Mouse (Mus musculus) Patski (cell line): Measurements from ENCODE around the gene Rasa2. TPM values are rescaled to one million over a fixed set of nuclear protein-coding genes. Genes with fewer than 3 reads are reported as not detected.
"Not testable (repeated sequence)": the region's sequence is repeated elsewhere in the genome, so short reads cannot be mapped to it uniquely, and the experiment has no call there.

Experiments
- ATAC-seq: fragments of 100-300 bp; one replicate; pipeline ENCODE4 v1.8.0; 2021
- CTCF ChIA-PET: fragments of 350-600 bp; sonication (Branson Sonifier 250); formaldehyde crosslinking; loops from one replicate; lab custom pipeline; 2022; ENCODE audit warnings: inconsistent platforms; lab: Charles Lee
- POLR2A ChIA-PET: fragments of 350-600 bp; sonication (Branson Sonifier 250); formaldehyde crosslinking; loops from one replicate; lab custom pipeline; 2022; ENCODE audit warnings: antibody characterized with exemption, inconsistent platforms; lab: Charles Lee
- DNase-seq: peaks from one replicate; pipeline ENCODE4 v3.0.0-alpha.2; 2011; ENCODE audit warnings: low read depth, low spot score
- H3K27me3 ChIP-seq: fragments of 371-371 bp; one replicate; pipeline ENCODE4 v1.5.1; 2021
- CTCF ChIP-seq: fragments of 100-300 bp; IDR thresholded peaks from one replicate; pipeline ENCODE4 v1.5.1; 2021
- in situ Hi-C: fragments of 300-500 bp; cut with MboI; formaldehyde crosslinking; loops from 3 replicates; pipeline ENCODE4 v1.11.1; 2018; ENCODE audit warnings: low pct_unique_long_range_greater_than_20kb, mixed read lengths
- polyA plus RNA-seq: library from polyadenylated mRNA; unstranded; gene quantifications from one replicate; pipeline ENCODE4 v1.2.3, GENCODE M21; 2021

Gene Rasa2
- polyA plus RNA-seq, result 14.6 TPM

DNA sequence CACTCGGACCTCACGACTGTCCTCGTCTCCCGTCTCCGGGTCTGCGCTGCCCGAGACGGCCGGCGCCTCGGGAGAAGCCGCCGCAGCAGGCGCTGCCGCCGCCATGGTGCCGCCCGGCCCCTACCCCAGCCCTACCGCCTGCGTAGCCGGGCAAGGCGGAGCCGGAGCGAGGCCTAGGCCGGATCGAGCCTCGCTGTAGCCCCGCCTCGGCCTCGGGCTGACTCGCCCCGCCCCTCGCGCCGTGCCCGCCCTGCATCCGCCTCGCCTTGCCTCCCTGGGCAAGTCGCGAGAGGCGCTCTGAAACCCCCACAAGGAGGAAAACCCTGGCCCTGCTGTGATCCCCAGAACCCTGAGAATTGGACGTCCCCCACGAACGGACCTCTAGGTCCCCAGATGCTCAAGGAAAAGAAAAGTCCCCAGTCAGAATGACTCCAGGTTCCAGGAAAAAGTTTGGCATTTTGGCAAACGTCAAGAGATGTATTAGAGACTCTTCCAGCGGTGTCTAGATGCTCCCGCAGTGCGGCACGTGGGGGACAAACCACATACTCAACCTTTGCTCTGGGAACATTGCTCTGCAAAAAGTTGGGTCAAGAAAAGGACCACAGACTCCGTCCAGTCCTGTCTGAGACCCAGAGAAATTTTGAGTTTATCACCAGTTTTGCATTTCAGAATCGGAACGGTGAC, at the start of gene Rasa2:
Gene Rasa2 (minus strand): TSS at position 229 of the 684 bp plus-strand sequence.
- peak; percentile 95 for ATAC-seq
- no peak for TF ChIP-seq CTCF
- CTCF ChIA-PET, result no interaction called here
- in situ Hi-C loops, result no loop called here
- no peaks in the 10 kb centered on the region for H3K27me3 ChIP-seq
- DNase-seq, result peak; percentile 33
- POLR2A ChIA-PET, result no interaction called here

DNA sequence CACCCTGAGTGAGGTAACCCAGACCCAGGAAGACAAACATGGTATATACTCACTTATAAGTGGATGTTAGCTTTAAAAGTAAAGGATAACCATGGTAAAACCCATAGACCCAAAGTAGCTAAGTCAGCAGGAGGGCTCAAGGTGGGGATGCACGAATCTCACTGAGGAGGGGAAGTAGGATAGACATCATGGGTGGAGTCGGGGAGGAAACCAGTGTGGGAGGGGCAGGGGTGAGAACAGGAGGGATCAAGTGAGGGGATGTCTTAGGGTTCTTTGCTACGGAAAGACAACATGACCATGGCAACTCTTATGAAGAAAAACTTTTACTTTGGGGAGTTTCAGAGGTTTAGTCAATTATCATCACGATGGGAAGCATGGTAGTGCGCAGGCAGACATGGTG, 47.2 kb upstream of the Rasa2 start:
- no peak for DNase-seq
- no peaks in the 10 kb centered on the region for H3K27me3 ChIP-seq
- no peak for ATAC-seq
- ChIA-PET POLR2A (interaction anchor here (1.2 kb wide), 1 partner anchor 10 kb away, joined by 3 read pairs; no protein-coding TSS in a partner anchor), CTCF (interaction anchor here (0.7 to 2.3 kb wide), 5 partner anchors 9 to 124 kb away, joined by 3 to 10 read pairs (median 3); no protein-coding TSS in a partner anchor)
- in situ Hi-C loops, result loop anchor here (5.0 kb wide), 1 partner anchor 194 kb away; no protein-coding TSS in a partner anchor
- TF ChIP-seq CTCF, result no peak

DNA sequence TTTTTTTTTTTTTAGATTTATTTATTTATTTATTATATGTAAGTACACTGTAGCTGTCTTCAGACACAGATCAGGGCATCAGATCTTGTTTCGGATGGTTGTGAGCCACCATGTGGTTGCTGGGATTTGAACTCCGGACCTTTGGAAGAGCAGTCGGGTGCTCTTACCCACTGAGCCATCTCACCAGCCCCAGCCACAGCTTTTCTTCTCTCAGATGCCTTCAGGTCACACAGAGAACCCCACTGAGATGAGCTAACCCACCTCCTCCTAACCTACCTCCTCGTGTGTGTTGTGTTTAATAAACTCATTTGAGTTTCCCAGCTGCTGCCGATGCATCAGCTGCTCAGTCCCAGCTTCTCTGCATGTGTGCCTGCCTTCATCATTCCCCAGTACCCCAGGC, 46.3 kb upstream of the Rasa2 start:
- ChIA-PET CTCF (interaction anchor here (0.7 to 2.3 kb wide), 5 partner anchors 8 to 125 kb away, joined by 3 to 10 read pairs (median 3); no protein-coding TSS in a partner anchor), POLR2A (interaction anchor here (1.2 kb wide), 1 partner anchor 10 kb away, joined by 3 read pairs; no protein-coding TSS in a partner anchor)
- DNase-seq, ATAC-seq, H3K27me3 ChIP-seq: not testable (repeated sequence)
- in situ Hi-C loops, result loop anchor here (5.0 kb wide), 1 partner anchor 195 kb away; no protein-coding TSS in a partner anchor

DNA sequence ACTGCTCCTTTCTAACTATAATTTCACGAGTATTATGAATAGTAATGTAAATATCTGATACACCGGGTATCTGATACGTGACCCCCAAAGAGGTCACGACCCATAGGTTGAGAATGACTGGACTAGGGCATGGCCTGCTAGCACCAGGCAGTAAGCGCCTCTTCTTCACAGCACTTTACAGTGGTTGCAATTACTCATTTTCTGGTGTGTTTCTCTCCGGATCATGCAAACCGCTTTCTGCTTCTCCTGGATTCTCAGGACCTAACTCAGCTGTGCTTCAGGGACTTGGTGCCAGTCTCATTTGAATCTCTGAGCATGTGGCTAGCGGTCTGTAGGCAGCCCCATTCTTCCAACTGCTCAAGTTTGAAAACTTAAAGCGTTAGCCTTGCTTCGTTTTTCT, 45.3 kb upstream of the Rasa2 start:
- ChIA-PET POLR2A (no interaction called here), CTCF (no interaction called here)
- DNase-seq, result no peak
- ATAC-seq, result no peak
- no peaks in the 10 kb centered on the region for H3K27me3 ChIP-seq
- in situ Hi-C loops, result loop anchor here (5.0 kb wide), 1 partner anchor 196 kb away; no protein-coding TSS in a partner anchor
- no peak for TF ChIP-seq CTCF

DNA sequence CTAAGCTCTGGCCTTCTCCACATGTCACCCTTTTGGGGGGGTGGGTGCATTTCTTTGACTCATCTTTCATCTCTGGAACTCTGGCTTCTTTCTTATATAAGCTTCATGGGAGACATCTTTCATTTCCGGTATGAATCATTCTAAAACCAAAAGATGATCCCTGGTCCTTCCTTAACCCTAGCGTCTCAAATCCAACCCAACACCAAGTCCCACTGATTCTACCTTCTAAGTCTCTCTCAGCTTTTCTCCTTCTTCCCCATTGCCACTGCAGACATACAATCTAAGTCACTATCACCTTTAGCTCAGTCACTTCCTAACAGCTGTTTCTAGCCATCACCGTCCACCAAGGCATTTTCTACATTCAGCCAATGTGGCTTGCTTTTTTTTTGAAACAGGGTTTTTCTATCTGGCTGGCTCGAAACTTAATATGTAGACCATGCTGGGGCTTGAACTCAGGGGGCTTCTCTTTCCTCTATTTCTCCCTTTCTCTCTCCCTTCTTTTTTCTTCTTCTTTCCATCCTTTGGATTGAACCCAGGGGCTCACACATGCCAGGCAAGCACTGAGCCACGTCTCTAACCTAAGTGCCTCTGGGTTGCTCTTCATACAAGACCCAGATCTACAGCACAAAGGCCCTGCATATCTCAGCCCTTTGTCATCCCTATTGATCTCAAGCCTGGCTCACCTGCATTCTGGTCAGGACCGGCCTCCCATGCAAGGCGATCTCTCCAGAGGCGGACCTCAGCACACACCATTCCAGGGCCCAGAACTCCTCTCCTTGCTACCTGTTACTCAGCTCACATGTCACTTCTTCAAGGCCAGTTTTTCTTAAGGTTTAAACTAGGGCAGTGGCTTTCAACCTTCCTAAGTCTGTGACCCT, 44.6 kb upstream of the Rasa2 start:
- TF ChIP-seq CTCF, result no peak
- no peak for DNase-seq
- H3K27me3 ChIP-seq, result no peaks in the 10 kb centered on the region
- in situ Hi-C loops, result loop anchor here (5.0 kb wide), 1 partner anchor 196 kb away; no protein-coding TSS in a partner anchor
- ATAC-seq, result no peak
- ChIA-PET POLR2A (interaction anchor here (0.8 kb wide), 1 partner anchor 112 kb away, joined by 3 read pairs; no protein-coding TSS in a partner anchor), CTCF (interaction anchor here (1.1 to 1.5 kb wide), 3 partner anchors 12 to 128 kb away, joined by 3 to 5 read pairs (median 3); no protein-coding TSS in a partner anchor)

DNA sequence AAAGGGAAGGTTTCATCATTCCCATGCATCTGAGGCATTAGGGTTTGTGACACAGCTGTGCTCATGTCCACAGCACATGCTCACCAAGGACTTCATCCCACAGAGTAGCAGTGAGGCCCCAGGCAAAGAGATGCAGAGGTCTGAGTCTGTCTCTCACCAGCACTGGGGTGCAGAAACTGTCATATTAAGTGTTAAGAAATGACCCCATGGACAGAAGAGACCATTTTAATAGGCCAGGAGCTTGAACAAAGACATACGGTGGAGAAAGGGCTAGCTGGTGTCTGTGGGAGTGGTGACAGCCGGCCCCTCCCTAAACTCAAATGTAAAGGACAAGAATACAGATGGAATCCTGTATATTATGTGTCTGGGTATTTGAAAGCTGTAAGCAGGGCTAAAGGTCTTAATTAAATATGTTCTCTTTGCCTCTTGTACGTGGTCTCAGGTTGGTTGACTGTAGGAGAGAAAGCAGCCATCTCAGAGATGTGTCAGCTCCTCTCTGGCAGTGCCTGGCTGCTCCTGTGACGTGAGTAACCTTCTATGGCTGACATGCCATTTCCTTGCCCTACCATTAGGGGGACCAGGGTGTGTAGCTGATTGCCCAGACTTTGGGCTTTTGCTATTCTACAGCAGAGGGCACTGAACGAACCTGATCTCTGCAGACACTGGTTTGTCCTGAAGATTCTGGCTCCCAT, 43.8 kb upstream of the Rasa2 start:
- in situ Hi-C loops, result loop anchor here (5.0 kb wide), 1 partner anchor 197 kb away; no protein-coding TSS in a partner anchor
- DNase-seq (no peak), ATAC-seq (peak; percentile 52)
- POLR2A ChIA-PET, result interaction anchor here (0.8 kb wide), 1 partner anchor 113 kb away, joined by 3 read pairs; no protein-coding TSS in a partner anchor
- peak; percentile 71 for TF ChIP-seq CTCF
- no peaks in the 10 kb centered on the region for H3K27me3 ChIP-seq
- CTCF ChIA-PET, result interaction anchor here (1.1 to 1.5 kb wide), 4 partner anchors 13 to 129 kb away, joined by 3 to 5 read pairs (median 3); no protein-coding TSS in a partner anchor

DNA sequence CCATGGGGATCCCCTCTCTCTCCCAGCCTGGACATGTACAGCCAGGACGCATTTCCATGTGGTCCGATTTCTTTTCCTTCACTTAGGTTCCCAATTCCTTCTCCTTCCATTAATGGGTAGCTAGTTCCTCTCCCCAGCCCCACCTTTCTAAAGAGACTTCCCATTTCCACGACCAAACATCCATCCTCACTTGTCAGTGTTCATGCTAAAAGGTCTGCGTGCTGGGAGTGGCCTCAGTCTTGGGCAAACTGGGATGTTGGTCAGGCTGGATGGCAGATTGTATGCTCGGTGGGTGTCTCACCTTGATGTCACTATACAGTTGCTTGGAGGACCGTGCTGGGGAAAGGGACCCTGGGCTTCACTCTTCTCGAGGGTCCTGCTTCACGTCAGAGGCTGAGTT, 42.9 kb upstream of the Rasa2 start:
- in situ Hi-C loops, result loop anchor here (5.0 kb wide), 1 partner anchor 123 kb away; no protein-coding TSS in a partner anchor
- ATAC-seq (no peak), DNase-seq (no peak)
- CTCF ChIA-PET, result interaction anchor here (0.6 to 1.1 kb wide), 2 partner anchors 16 to 45 kb away, joined by 3 read pairs; no protein-coding TSS in a partner anchor
- POLR2A ChIA-PET, result no interaction called here
- H3K27me3 ChIP-seq, result no peaks in the 10 kb centered on the region
- no peak for TF ChIP-seq CTCF

DNA sequence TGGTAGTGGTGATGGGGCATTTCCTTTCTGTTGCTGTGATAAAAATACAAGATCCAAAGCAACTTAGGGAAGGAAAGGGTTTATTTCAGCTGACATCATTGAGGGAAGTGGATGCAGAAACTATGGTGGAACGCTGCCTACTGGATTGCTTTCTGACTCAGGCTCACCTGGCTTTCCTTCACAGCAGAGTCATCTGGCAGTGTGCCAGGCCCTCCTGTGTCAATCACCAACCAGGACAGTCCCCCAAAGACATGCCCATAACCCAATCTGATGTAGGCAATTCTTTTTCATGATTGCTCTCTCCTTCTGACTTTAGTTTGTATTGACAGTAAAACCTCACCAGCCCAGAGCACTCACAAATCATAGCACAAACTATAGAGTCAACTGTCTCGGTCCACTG, 41.0 kb upstream of the Rasa2 start:
- no peaks in the 10 kb centered on the region for H3K27me3 ChIP-seq
- ATAC-seq (no peak), DNase-seq (no peak)
- in situ Hi-C loops, result loop anchor here (5.0 kb wide), 1 partner anchor 125 kb away; no protein-coding TSS in a partner anchor
- ChIA-PET POLR2A (no interaction called here), CTCF (interaction anchor here (1.1 kb wide), 1 partner anchor 128 kb away, joined by 3 read pairs; no protein-coding TSS in a partner anchor)
- no peak for TF ChIP-seq CTCF

DNA sequence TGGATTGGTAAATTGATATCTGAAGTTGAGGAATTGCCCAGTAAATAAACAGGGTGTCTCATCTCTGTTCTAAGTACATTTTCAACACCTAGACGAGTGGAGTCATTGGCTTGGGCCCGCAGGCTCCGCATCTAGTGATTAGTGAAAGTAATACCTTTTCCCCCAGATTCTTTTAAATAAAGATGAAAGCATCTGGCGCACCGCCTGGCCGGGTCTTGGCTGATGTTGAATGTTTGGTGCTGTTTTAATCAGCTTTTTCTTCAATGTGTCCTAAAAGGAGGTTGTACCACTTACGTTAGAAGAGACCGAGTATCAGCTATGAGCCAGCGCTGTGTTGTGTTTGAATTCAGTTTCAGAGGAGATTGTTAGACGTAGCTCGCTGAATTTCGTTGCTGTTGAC, 39.8 kb upstream of the Rasa2 start:
- POLR2A ChIA-PET, result interaction anchor here (0.9 kb wide), 1 partner anchor 74 kb away, joined by 3 read pairs; no protein-coding TSS in a partner anchor
- no peaks in the 10 kb centered on the region for H3K27me3 ChIP-seq
- CTCF ChIA-PET, result interaction anchor here (1.0 to 4.2 kb wide), 4 partner anchors 17 to 152 kb away, joined by 3 to 30 read pairs (median 10); no protein-coding TSS in a partner anchor
- in situ Hi-C loops, result loop anchor here (5.0 kb wide), 1 partner anchor 126 kb away; no protein-coding TSS in a partner anchor
- ATAC-seq (no peak), DNase-seq (no peak)
- no peak for TF ChIP-seq CTCF
